Mouse (Mus musculus): ENCODE measurements around the gene Myom3. TPM values are rescaled to one million over a fixed set of nuclear protein-coding genes. Genes with fewer than 3 reads are reported as not detected.

Myom3 gene
- polyA plus RNA-seq, 1 experiment = not detected

- TF ChIP-seq GATA1 (IDR thresholded peaks at IDR 0.05; ENCODE audit: low read length) = no peak
Observed at GRCm38 (mm10) chr4:135824254-135824653, 64.7 kb downstream of the Myom3 start.

- no peak for TF ChIP-seq GATA1 (IDR thresholded peaks at IDR 0.05; ENCODE audit: low read length)
Observed at GRCm38 (mm10) chr4:135828491-135828890, 69.0 kb downstream of the Myom3 start.

- no peak for TF ChIP-seq GATA1 (IDR thresholded peaks at IDR 0.05; ENCODE audit: low read length)
Observed at GRCm38 (mm10) chr4:135832070-135832469, 72.6 kb downstream of the Myom3 start.

- no peak for TF ChIP-seq GATA1 (IDR thresholded peaks at IDR 0.05; ENCODE audit: low read length)
Observed at GRCm38 (mm10) chr4:135833301-135834123, 74.0 kb downstream of the Myom3 start.

GRCm38 (mm10) chr4:135834124-135834717 lies 74.7 kb downstream of the Myom3 start:
- no peak for TF ChIP-seq GATA1 (IDR thresholded peaks at IDR 0.05; ENCODE audit: low read length)

GRCm38 (mm10) chr4:135838925-135839292 lies 79.4 kb downstream of the Myom3 start:
- no peak for TF ChIP-seq GATA1 (IDR thresholded peaks at IDR 0.05; ENCODE audit: low read length)

- TF ChIP-seq GATA1 (IDR thresholded peaks at IDR 0.05; ENCODE audit: low read length) = no peak
Observed at GRCm38 (mm10) chr4:135839293-135840011, 79.9 kb downstream of the Myom3 start.

GRCm38 (mm10) chr4:135844400-135844799 lies 84.9 kb downstream of the Myom3 start:
- TF ChIP-seq GATA1 (IDR thresholded peaks at IDR 0.05; ENCODE audit: low read length) = no peak

GRCm38 (mm10) chr4:135847581-135847980 lies 88.1 kb downstream of the Myom3 start:
- TF ChIP-seq GATA1 (IDR thresholded peaks at IDR 0.05; ENCODE audit: low read length) = no peak

- no peak for TF ChIP-seq GATA1 (IDR thresholded peaks at IDR 0.05; ENCODE audit: low read length)
Observed at GRCm38 (mm10) chr4:135850411-135851095, 91.0 kb downstream of the Myom3 start.

- TF ChIP-seq GATA1 (IDR thresholded peaks at IDR 0.05; ENCODE audit: low read length) = no peak
Observed at GRCm38 (mm10) chr4:135851942-135852341, 92.4 kb downstream of the Myom3 start.

GRCm38 (mm10) chr4:135853987-135854546 lies 94.6 kb downstream of the Myom3 start:
- no peak for TF ChIP-seq GATA1 (IDR thresholded peaks at IDR 0.05; ENCODE audit: low read length)

- TF ChIP-seq GATA1 (IDR thresholded peaks at IDR 0.05; ENCODE audit: low read length) = no peak
Observed at GRCm38 (mm10) chr4:135854630-135855029, 95.1 kb downstream of the Myom3 start.

- no peak for TF ChIP-seq GATA1 (IDR thresholded peaks at IDR 0.05; ENCODE audit: low read length)
Observed at GRCm38 (mm10) chr4:135855080-135855479, 95.6 kb downstream of the Myom3 start.

GRCm38 (mm10) chr4:135855536-135856222 lies 96.2 kb downstream of the Myom3 start, which contains the start of gene Srsf10:
Gene Srsf10 (plus strand): TSS chr4:135855747.
- no peak for TF ChIP-seq GATA1 (IDR thresholded peaks at IDR 0.05; ENCODE audit: low read length)

Data from G1E-ER4 (cell line).